Mouse (Mus musculus) spleen, postnatal 10 days (tissue): ENCODE data around the gene Prkag3.

Experiments
- DNase-seq, 2 experiments: peaks; one replicate each; pipeline ENCODE4 v3.0.0; 2021 to 2022; ENCODE audit warnings: low spot score in 2 of 2

The Prkag3 gene

GRCm38 (mm10) chr1:74748643-74749271 lies at the start of gene Prkag3:
Prkag3 (minus strand) TSS chr1:74749221.
- peak; percentile 33 to 75 for DNase-seq

GRCm38 (mm10) chr1:74797459-74797858 lies 48.4 kb upstream of the Prkag3 start:
- DNase-seq, result peak in 1 of 2 experiments; percentile 30

GRCm38 (mm10) chr1:74795145-74795529 lies 46.1 kb upstream of the Prkag3 start:
- no peak for DNase-seq

- DNase-seq, result peak in 1 of 2 experiments; percentile 40
Observed at GRCm38 (mm10) chr1:74794487-74795144, 45.6 kb upstream of the Prkag3 start.

GRCm38 (mm10) chr1:74792831-74793660 lies 44.0 kb upstream of the Prkag3 start:
- DNase-seq, result no peak

- DNase-seq, result peak in 1 of 2 experiments; percentile 51
Observed at GRCm38 (mm10) chr1:74791249-74791648, 42.2 kb upstream of the Prkag3 start, which contains the start of gene Wnt10a. Wnt10a (plus strand) TSS chr1:74791516.

- DNase-seq, result no peak
Observed at GRCm38 (mm10) chr1:74790095-74790494, 41.1 kb upstream of the Prkag3 start.

GRCm38 (mm10) chr1:74788603-74789176 lies 39.7 kb upstream of the Prkag3 start:
- peak in 1 of 2 experiments; percentile 32 for DNase-seq

- peak in 1 of 2 experiments; percentile 78 for DNase-seq
Observed at GRCm38 (mm10) chr1:74787846-74788245, 38.8 kb upstream of the Prkag3 start.

- peak in 1 of 2 experiments; percentile 63 for DNase-seq
Observed at GRCm38 (mm10) chr1:74784041-74784759, 35.2 kb upstream of the Prkag3 start.

- no peak for DNase-seq
Observed at GRCm38 (mm10) chr1:74783554-74783953, 34.5 kb upstream of the Prkag3 start.

- peak in 1 of 2 experiments; percentile 35 for DNase-seq
Observed at GRCm38 (mm10) chr1:74782045-74782444, 33.0 kb upstream of the Prkag3 start.

- DNase-seq, result no peak
Observed at GRCm38 (mm10) chr1:74778934-74779486, 30.0 kb upstream of the Prkag3 start.

- DNase-seq, result peak in 1 of 2 experiments; percentile 55
Observed at GRCm38 (mm10) chr1:74775816-74776215, 26.8 kb upstream of the Prkag3 start.

- DNase-seq, result no peak
Observed at GRCm38 (mm10) chr1:74774062-74774461, 25.0 kb upstream of the Prkag3 start.

- DNase-seq, result peak in 1 of 2 experiments; percentile 61
Observed at GRCm38 (mm10) chr1:74773136-74773535, 24.1 kb upstream of the Prkag3 start.

GRCm38 (mm10) chr1:74771931-74772620 lies 23.1 kb upstream of the Prkag3 start:
- no peak for DNase-seq

- DNase-seq, result no peak
Observed at GRCm38 (mm10) chr1:74771845-74771930, 22.7 kb upstream of the Prkag3 start, which contains the start of gene Wnt6. Wnt6 (plus strand) TSS chr1:74771892.

- no peak for DNase-seq
Observed at GRCm38 (mm10) chr1:74771467-74771844, 22.4 kb upstream of the Prkag3 start.

- DNase-seq, result no peak
Observed at GRCm38 (mm10) chr1:74770727-74771466, 21.9 kb upstream of the Prkag3 start.
